Mouse (Mus musculus) thymus, postnatal 10 days (tissue): ENCODE data around the gene Arl5c.
"Not testable (repeated sequence)": the region's sequence is repeated elsewhere in the genome, so short reads cannot be mapped to it uniquely, and the experiment has no call there.

Experiments
- DNase-seq, 2 experiments: peaks; one replicate each; pipeline ENCODE4 v3.0.0; 2021; ENCODE audit warnings: low spot score in 2 of 2

The Arl5c gene

DNA sequence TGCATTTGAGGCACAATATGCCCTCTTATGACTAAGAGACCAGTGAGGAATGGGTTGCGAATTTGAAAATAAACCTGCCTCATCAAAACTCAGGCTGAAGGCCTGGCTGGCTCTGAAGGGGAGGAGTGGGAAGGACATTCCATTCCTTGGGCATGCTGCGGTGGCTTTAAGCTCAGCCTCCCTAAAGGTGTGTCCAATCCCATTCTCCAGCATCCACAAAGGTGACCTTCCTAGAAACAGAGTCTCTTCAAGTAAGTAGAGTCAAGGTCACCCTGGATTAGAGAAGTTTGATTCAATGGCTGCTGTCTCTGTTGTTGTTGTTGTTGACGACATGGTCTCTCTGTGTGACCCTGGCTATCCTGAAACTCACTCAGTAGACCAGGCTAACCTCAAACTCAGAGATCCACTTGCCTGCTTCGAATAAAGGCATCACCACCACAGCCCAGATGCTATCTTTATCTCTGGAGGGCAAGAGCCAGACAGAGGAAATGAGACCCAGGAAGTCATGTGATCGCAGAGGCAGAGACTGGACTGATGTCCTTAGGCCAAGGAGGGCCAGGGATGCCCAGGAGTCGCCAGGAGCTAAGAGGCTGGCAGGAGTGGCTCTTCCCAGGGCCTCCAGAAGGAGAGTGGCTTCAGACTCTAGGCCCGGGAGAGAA is 37.2 kb downstream of the Arl5c start:
- DNase-seq: no peak

DNA sequence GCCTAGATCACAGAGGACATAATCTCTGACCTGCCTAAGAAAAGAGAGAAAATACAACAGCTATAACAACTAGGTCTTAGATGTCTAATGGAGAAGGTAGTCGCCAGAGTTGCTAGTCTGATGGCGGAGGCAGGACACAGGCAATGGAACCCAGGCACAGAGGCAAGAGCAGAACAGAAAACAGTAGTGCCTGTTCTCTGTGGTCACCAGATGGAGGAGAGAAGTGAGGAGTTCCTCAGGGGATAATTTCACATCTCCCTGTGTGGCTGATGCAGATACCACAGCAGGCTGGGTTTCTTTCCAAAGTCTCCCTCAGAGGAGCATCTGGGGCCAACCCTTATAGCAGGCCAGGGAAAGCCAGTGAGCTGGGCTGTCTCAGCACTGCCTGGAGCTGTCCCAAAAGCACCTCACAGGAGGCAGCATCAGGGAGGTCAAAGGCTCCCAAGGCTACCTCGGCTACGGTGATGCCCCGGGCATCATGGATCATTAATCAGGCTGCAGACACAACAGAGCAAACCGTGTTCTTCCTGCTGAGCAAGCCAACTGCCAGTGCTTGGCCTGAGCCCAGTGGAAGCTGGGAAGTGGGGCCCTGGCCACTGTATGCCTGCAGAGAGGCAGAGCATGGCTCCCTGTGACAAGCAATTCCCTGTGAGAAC is 38.9 kb downstream of the Arl5c start:
- no peak for DNase-seq

DNA sequence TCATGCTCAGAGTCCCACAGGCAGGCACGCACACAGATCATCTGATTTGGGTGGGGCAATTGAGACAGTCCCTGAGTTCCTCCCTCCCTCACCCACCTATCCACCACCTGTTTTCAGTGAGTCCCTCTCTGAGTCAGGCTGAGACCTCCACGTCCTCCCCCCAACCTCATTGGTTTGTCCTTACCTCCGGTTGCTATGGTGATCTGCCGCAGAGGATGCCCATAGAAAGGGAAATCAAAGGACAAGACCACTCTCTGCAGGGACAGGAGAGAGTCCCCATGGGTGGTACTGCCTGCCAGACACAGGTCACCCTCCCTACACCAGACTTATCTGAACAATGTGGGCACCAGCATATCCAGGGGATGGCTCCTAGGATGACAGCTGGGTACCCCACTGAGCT is 40.1 kb downstream of the Arl5c start:
- no peak for DNase-seq

DNA sequence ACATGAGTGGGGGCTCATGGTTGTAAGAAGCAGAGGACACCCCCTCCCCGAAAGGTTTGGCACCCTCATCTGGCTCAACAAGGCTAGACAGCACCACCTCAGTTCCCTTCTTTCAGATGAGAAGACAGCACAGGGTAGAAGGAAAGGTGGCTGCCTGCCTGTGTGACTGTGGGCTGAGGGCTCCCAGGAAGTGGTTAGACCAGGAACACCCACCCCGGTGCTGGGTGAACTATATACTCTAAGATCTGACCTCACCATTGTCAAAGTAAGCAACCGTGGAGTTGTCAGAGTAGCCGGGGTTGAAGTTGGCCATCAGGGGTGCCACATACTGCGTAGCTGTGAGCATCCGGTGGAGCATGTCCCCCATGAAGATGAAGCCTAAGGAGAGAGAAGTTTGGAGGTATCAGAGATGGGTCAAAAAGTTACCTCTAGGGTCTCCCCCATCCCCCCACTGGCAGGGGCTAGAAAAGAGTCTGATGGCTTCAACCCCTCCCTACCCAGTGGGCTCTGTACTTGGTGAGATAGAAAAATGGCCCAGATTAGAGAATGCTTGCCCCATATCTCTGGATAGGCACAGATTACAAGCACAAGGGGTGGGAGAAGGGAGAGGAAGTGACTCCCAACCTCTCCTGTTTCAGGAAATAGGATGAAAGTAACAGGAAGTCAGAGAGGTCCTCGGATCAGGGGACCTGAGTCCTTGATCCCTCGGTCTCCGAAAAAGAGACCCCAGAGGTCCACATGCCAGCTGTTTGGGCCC is 40.7 kb downstream of the Arl5c start:
- peak; percentile 64 to 65 for DNase-seq

DNA sequence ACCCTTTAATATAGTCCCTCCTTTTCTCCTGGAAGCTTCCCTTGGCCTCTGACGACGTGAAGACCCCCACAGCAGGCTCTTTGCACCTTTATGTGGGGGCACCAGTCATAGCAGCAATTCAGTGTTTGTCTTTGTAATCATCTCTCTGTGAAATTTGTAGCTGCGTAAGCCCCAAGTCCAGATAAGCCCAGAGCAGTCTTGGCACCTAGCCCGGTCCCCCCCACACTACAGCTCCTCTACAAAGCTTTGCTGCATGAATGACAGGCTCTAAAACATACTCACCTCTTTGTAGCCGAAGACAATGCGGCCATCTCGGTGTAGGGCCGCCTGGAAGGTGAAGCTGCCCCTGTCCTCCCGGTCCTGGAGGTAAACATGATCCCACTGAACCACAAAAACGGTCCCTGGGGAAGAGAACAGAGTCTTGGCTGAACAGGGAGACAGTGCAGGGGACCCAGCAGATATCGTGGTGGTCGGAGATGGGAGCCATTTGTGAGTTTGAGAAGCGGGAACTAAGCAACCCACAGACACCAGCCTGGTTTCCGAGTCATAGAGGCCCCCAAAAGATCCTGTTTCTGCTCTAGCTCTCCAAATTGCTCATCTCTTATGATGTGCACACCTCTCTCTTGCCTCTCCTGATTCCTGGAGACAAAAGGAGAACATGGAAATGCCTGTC is 41.4 kb downstream of the Arl5c start:
- no peak for DNase-seq

DNA sequence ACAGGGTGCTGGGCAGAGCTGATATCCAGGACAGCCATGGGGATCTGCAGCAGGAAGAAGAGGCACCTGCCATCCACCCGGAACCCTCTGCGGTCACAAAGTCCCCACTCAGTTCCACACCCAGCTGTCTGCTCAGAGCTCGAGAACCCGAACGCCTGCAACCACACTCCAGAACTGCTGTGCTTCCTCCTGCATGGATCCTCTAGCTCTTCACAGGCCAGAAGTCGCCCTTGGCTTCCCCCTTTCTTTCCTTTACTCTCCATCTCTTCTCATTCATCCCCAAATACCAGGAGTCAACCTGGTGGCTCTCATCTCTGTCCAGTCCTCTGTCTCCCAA is 42.1 kb downstream of the Arl5c start:
- DNase-seq: no peak

DNA sequence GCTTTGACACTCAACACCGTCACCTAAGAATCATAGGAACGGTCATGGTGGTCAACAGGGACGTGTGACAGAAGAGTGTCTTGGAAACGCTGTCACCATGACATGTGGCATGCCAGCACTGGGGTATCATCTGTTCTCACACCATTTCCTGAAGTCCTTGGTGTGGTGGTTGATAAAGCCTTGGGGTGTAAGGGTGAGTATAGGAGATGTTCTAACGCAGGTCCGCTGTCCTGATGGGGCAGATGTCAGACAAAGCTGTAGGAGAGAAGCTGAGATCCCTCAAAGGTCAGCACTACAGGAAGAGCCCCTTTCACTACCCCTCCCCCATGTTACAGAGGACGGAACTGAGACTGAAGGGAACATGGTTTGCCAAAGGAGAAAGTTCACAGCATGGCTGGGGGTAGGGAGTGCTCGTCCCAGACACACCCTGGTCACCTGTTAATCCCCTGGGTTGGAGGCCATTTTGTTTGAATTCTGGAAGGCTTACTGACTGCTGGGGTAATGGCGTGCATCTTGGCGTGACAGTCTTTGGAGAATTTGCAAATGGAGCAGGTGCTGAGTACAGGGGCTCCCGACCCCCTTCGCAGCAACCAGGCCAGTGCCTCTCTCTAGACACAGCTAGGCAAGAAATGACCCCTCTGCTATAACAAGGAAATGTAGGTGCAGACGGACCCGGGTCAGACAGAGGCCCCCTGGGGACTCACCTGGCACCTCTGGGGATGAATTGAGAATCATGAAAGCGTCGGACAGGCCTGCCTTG is 42.6 kb downstream of the Arl5c start:
- DNase-seq: no peak

DNA sequence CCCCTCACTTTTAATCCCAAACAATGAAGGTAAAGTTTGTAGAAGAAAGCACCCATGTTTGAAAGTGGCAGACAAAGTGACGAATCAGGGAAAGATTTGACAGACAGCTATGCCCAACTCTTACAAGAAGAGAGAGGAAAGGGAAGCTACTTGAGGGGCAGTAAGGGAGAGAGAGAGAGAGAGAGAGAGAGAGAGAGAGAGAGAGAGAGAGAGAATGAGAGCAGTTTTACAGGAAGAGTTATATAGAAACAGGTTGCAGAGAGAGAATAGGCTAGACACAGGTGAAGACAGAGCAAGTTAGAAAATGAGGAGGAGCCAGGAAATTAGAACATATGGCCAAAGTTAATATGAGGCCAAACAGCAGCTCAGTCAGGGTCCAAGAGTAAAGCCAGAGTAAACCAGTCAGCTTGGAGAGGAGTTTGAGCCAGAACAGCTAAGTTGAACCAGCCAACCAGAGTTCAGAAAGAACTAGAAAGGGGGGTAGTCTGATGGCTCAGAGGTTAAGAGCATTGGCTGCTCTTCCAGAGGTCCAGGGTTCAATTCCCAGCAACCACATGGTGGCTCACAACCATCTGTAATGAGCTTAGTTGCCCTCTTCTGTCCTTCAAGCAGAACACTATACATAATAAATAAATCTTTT is 43.5 kb downstream of the Arl5c start:
- no peak for DNase-seq

DNA sequence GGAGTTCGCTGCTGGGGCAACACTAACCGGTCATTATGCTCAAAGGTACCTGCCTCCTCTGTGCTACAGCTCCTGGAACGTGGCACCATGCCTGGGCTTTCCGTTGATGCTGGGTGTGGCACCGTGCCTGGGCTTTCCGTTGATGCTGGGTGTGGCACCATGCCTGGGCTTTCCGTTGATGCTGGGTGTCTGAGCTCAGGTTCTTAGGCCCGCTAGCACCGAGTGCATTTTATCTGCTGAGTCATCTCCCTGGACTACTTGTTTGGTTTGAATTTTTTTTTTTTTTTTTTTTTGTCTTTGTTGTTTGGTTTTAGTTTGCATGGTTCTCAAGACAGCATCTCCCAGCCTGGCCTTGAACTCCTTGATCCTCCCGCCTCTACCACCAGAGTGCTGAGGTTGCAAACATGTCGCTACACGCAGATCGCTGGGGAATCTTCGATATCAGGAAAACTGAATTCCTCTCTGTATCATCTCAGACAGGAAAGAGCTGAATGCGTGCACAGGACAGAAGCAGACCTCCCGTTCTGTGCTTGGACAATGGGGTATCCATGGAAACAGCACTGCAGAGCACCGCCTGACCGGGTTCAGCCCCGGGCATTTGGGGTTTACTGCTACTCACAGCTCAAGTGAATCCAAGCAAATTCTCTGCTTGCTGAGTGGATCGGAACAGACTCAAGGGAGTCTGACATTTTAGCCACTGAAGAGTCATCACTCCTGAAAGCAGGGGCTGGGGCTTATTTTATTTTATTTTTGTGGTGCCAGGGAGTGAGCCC is 46.1 kb downstream of the Arl5c start:
- no peak for DNase-seq

DNA sequence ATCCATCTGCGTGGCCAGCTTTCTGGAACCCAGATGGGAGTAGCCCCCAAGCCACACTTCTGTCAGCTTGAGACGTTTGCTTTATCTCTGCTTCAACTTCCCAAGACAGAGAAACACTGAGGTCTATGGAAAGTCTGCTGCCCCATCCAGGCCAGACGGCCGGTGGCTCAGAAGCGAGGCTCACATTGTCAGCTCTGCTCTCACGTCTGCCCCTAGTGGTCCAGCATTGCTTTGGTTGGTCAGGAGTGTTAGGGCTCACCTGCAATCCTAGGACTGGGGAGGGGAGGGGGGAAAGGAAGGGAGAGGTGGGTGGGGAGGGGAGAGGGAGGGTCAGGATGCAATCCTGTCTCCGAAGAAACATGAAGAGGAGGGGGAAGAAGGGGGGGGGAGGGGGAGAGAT is 48.6 kb downstream of the Arl5c start:
- DNase-seq: peak in 1 of 2 experiments; percentile 53

DNA sequence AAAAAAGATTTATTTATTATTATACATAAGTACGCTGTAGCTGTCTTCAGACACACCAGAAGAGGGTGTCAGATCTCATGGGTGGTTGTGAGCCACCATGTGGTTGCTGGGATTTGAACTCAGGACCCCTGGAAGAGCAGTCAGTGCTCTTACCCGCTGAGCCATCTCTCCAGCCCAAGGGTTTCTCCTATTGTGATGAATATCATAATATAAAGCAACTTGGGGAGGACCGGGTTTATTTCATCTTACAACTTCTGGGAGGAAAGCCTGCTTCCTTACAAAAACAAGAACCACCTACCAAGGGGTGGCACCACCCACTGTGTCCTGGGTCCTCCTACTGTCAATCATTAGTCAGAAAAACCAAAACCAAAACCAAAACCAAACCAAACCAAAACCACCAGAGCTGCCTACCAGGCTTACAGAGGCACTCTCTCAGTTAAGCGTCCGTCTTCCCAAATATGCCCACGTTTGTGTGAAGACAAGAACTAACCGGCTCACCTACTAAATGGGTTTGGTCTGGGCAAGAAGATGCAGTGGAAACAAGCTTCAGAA is 50.2 kb downstream of the Arl5c start:
- not testable (repeated sequence) for DNase-seq

DNA sequence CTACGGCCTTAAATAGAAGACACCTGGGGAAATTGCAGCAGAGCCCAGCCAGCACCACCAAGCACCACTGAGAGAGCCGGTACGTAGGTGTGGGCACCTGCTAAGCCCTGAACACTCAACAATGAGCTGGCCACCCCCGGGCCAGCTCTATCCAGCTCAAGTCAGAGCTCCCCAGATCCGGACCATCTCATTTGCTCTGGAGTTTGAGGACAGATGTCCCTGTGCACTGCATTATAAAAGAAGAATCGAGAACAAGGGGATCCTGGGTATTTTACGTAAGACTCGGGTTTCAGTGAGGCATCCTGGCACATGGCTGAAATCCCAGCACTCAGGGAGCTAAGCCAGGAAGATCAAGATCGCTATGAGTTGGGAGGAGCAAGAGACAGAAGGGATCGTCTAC is 51.0 kb downstream of the Arl5c start:
- DNase-seq: no peak

DNA sequence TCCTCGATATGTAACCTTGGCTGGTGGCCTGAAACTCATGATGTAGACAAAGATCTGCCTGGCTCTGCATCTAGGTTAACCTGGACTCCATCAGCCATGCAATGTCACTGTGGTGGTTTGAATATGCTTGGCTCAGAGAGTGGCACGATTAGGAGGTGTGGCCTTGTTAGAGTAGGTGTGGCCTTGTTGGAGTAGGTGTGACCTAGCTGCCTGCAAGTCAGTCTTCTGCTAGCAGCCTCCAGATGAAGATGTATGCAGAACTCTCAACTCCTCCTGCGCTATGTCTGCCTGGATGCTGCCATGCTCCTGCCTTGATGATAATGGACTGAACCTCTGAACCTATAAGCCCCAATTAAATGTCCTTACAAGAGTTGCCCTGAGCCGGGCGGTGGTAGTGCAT is 52.7 kb downstream of the Arl5c start:
- DNase-seq: no peak

DNA sequence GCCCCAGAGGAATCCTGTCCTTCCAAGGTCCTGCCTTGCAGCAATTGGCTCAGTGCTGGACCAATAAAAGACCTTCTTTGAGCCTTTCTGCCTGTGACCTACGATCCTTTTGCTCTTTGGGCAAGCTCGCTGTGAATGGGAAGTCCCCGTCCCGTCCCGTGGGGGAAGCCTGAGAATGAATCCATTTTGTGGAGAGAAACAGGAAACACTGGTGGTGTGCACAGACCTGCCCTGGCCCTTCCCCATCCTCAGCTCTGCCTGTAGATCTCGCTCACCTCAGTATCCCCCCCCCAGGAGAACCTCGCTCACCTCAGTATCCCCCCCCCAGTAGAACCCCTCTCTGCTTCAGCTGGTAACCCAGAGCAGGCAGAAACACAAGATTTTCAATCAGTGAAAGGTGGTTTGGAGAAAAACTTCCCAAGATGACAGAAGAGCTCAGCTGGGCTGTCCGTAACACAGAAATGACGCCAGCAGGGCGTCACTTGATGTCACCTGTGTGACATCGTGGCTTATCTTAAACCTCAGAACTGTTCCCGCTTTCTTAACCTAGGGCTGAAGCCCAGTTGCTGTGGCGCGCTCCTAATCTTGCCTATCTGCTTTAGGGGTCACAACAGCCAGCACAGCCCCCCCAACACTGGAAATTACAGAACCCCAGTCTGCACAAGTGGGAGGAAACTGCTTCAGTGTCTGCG is 53.4 kb downstream of the Arl5c start:
- no peak for DNase-seq
